Mouse (Mus musculus) embryonic facial prominence, embryonic 11.5 days (tissue): ENCODE data around the gene H2-Q7. TPM values are rescaled to one million over a fixed set of nuclear protein-coding genes. Genes with fewer than 3 reads are reported as not detected.

Experiments
- ATAC-seq: fragments of 200-750 bp; cut with Nextera tagmentation; replicated peaks from 2 replicates; pipeline ENCODE4 v1.8.0; 2017; ENCODE audit warnings: low read depth; ENCODE audit not compliant: insufficient number of reproducible peaks, low FRiP score, low TSS enrichment
- DNase-seq: peaks from one replicate; pipeline ENCODE4 v3.0.0-alpha.2; 2015; ENCODE audit warnings: low spot score
- H3K27ac ChIP-seq: fragments of 300-500 bp; sonication (generic); replicated peaks from 2 replicates; pipeline ENCODE4 v1.5.1; 2014; ENCODE audit warnings: mild to moderate bottlenecking, low read depth, low read length, control low read depth
- H3K27me3 ChIP-seq: fragments of 300-500 bp; sonication (generic); 2 replicates; pipeline ENCODE4 v1.6.1; 2014; ENCODE audit warnings: mild to moderate bottlenecking, low read length, moderate library complexity, mixed read lengths; ENCODE audit not compliant: control insufficient read depth, insufficient read depth
- H3K36me3 ChIP-seq: fragments of 300-500 bp; sonication (generic); replicated peaks from 2 replicates; pipeline ENCODE4 v1.6.1; 2014; ENCODE audit warnings: low read depth, mild to moderate bottlenecking, low read length, moderate library complexity, mixed read lengths; ENCODE audit not compliant: control insufficient read depth, insufficient read depth
- H3K4me1 ChIP-seq: fragments of 300-500 bp; sonication (generic); 2 replicates; pipeline ENCODE4 v1.6.1; 2014; ENCODE audit warnings: low read length, mixed read lengths; ENCODE audit not compliant: control insufficient read depth, insufficient read depth
- H3K4me2 ChIP-seq: fragments of 300-500 bp; sonication (generic); 2 replicates; pipeline ENCODE4 v1.6.1; 2014; ENCODE audit warnings: low read depth, mild to moderate bottlenecking, control low read depth, low read length, moderate library complexity
- H3K4me3 ChIP-seq: fragments of 300-500 bp; sonication (generic); 2 replicates; pipeline ENCODE4 v1.5.1; 2014; ENCODE audit warnings: low read depth, low read length, control low read depth
- H3K9ac ChIP-seq: fragments of 300-500 bp; sonication (generic); replicated peaks from 2 replicates; pipeline ENCODE4 v1.6.1; 2014; ENCODE audit warnings: mild to moderate bottlenecking, control low read depth, low read length
- H3K9me3 ChIP-seq: fragments of 300-500 bp; sonication (generic); replicated peaks from 2 replicates; pipeline ENCODE4 v1.6.1; 2016; ENCODE audit warnings: mild to moderate bottlenecking, low read length, inconsistent platforms, mixed read lengths; ENCODE audit not compliant: control insufficient read depth
- WGBS: fragments of 180-500 bp; shearing (Covaris S2); extraction: QIAGEN DNeasy Blood & Tissue Kit; methylation state at CpG from one replicate; pipeline ENCODE4 v1.1.7; 2014; 5-methylcytosine and 5-hydroxymethylcytosine counted together
- polyA plus RNA-seq: library from polyadenylated mRNA; unstranded; fragments of >200 nt; fragmentation: Nextera tagmentation; extraction: Ambion mirVana; gene quantifications from 2 replicates; pipeline ENCODE4 v1.2.1, GENCODE M21; 2014

The H2-Q7 gene
- polyA plus RNA-seq, 1 experiment from 2014 or later, result 8.8 TPM

DNA sequence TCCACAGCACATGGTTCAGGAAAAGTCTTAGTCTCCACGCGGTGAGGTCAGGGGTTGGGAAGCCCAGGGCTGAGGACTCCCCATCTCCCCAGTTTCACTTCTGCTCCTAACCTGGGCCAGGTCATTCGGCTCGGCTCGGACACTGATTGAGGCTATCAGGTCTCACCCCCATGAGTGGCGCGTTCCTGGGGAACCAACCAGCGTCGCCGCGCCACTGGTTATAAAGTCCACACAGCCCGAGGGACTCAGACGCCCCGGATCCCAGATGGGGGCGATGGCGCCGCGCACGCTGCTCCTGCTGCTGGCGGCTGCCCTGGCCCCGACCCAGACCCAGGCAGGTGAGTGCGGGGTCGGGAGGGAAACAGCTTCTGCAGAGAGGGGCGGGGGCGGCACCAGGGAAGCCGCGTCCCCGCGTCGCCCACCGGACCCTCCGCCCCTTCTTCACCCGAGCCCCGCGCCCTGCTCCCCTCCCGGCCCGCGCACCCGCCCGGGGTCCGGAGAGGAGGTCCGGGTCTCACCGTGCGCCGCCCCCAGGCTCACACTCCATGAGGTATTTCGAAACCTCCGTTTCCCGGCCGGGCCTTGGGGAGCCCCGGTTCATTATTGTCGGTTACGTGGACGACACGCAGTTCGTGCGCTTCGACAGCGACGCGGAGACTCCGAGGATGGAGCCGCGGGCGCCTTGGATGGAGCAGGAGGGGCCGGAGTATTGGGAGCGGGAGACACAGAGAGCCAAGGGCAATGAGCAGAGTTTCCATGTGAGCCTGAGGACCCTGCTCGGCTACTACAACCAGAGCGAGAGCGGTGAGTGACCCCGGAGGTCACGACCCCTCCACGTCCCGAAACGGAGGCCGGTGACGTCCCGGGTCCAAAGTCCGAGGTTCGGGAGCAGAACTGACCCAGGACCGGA lies 31.1 kb downstream of the H2-Q7 start, which contains the start of gene H2-Q10:
H2-Q10 (plus strand) TSS at position 248 of the 910 bp plus-strand sequence.
- Histone ChIP-seq H3K27me3 (peaks cover 19% of the 10 kb centered on the region), H3K27ac (no peak within 1 kb of the TSS)
- WGBS, result under 1% methylated on average over 76 of the region's 80 CpGs

DNA sequence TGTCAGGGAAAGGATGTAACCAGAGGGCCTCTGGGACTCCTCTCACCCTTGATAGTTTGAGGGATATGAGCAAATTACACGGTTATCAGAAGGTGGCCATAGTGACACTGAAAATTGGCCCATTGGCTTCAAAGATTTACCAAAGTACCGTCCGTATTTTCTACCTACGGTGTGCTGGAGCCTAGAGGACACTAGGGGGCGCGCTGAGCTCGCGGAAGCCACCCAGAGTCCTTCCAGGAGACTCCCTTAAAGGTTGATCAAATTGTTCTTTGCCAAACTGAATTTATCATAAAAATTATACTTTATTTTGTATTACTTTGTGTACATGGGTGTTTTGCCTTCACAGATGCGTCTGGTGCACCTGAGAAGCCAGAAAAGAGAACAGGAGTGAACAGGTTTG lies 45.1 kb downstream of the H2-Q7 start:
- Histone ChIP-seq H3K4me1 (no peaks in the 10 kb centered on the region), H3K36me3 (no peaks in the 10 kb centered on the region), H3K4me2 (no peak overlapping the region), H3K9me3 (no peaks in the 10 kb centered on the region), H3K27me3 (no peaks in the 10 kb centered on the region), H3K9ac (no peak overlapping the region), H3K4me3 (no peak overlapping the region), H3K27ac (no peak overlapping the region)
- DNase-seq (peak; percentile 74), ATAC-seq (no peak)
- WGBS, result 1% methylated on average over 9 of the region's 9 CpGs

More for the DNA sequence above, 31.1 kb downstream of the H2-Q7 start, which contains the start of gene H2-Q10:
- Histone ChIP-seq H3K4me3 (peak within 1 kb of the TSS; percentile 39), H3K9me3 (no peaks in the 10 kb centered on the region), H3K4me1 (peaks cover 5% of the 10 kb centered on the region), H3K9ac (peak within 1 kb of the TSS; percentile 22; the same call in 1 of the 2 replicates), H3K4me2 (peak within 1 kb of the TSS; percentile 73), H3K36me3 (no peaks in the 10 kb centered on the region)
- ATAC-seq, result 0 out of 2 replicates have a peak, but pooled peaks have one; percentile 39
- peak; percentile 20 for DNase-seq

DNA sequence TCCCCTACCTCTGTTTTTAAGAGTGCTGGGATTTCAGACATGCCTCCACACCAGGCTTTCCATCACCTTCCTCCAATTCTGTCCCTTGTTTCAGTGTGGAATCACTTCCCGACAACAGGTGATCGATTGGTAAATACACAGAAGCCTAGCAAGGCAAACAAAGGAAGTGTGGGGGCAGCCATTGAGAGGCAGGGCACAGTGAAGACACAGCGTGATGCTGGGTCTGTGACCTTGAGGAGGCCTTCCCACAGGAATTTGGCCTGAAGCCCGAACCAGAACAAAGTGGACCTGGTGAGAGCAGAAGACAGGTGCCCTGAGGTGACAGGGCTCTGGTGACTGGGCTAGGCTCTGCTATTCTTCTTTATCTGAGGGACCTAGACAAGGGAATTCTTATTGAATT lies 46.7 kb downstream of the H2-Q7 start:
- ATAC-seq, result no peak
- H3K9ac ChIP-seq, result no peak overlapping the region
- WGBS, result 26% methylated on average over 4 of the region's 4 CpGs
- DNase-seq, result no peak
- H3K9me3 ChIP-seq, result no peaks in the 10 kb centered on the region
- no peak overlapping the region for H3K27ac ChIP-seq
- no peaks in the 10 kb centered on the region; the same call in 1 of the 2 replicates for H3K27me3 ChIP-seq
- no peak overlapping the region for H3K4me2 ChIP-seq
- H3K4me3 ChIP-seq, result no peak overlapping the region
- no peaks in the 10 kb centered on the region for H3K36me3 ChIP-seq
- H3K4me1 ChIP-seq, result no peaks in the 10 kb centered on the region

GRCm38 (mm10) chr17:35486726-35487125 lies 47.8 kb downstream of the H2-Q7 start:
- no peak overlapping the region for H3K4me3 ChIP-seq
- DNase-seq (no peak), ATAC-seq (no peak)
- no peaks in the 10 kb centered on the region for H3K4me1 ChIP-seq
- no peak overlapping the region for H3K4me2 ChIP-seq
- no peak overlapping the region for H3K27ac ChIP-seq
- no peaks in the 10 kb centered on the region for H3K36me3 ChIP-seq
- H3K9me3 ChIP-seq, result no peaks in the 10 kb centered on the region
- WGBS, result 52% methylated on average over 10 of the region's 10 CpGs
- H3K27me3 ChIP-seq, result no peaks in the 10 kb centered on the region; the same call in 1 of the 2 replicates
- H3K9ac ChIP-seq, result no peak overlapping the region

GRCm38 (mm10) chr17:35488041-35488440 lies 49.1 kb downstream of the H2-Q7 start:
- H3K4me3 ChIP-seq, result no peak overlapping the region
- ATAC-seq, result no peak
- H3K27ac ChIP-seq, result no peak overlapping the region
- DNase-seq, result no peak
- H3K9ac ChIP-seq, result no peak overlapping the region
- H3K27me3 ChIP-seq, result no peaks in the 10 kb centered on the region; the same call in 1 of the 2 replicates
- no peaks in the 10 kb centered on the region for H3K36me3 ChIP-seq
- WGBS, result 94% methylated on average over 2 of the region's 2 CpGs
- H3K4me1 ChIP-seq, result no peaks in the 10 kb centered on the region
- H3K9me3 ChIP-seq, result no peaks in the 10 kb centered on the region
- no peak overlapping the region for H3K4me2 ChIP-seq

GRCm38 (mm10) chr17:35490320-35490719 lies 51.4 kb downstream of the H2-Q7 start:
- no peak for ATAC-seq
- Histone ChIP-seq H3K4me1 (no peaks in the 10 kb centered on the region), H3K4me3 (no peak overlapping the region), H3K9me3 (no peaks in the 10 kb centered on the region), H3K4me2 (no peak overlapping the region), H3K36me3 (no peaks in the 10 kb centered on the region), H3K9ac (no peak overlapping the region), H3K27ac (no peak overlapping the region), H3K27me3 (no peaks in the 10 kb centered on the region; the same call in 1 of the 2 replicates)
- no peak for DNase-seq
- 55% methylated on average over 5 of the region's 5 CpGs for WGBS

Other genes with a start within 250 kb of the H2-Q7 start
- 0.32 and 0.48 TPM in 2 replicates for gene Ltb, start 244.7 kb upstream of the H2-Q7 start, polyA plus RNA-seq
- not detected in 2 replicates for gene Tnf, start 237.1 kb upstream of the H2-Q7 start, polyA plus RNA-seq
- gene Lta, start 233.8 kb upstream of the H2-Q7 start, polyA plus RNA-seq, result not detected in 2 replicates
- not detected in 2 replicates for gene Gm16181, start 218.3 kb upstream of the H2-Q7 start, polyA plus RNA-seq
- gene Atp6v1g2, start 205.5 kb upstream of the H2-Q7 start, polyA plus RNA-seq, result 6.2 and 7.9 TPM in 2 replicates
- gene Nfkbil1, start 203.4 kb upstream of the H2-Q7 start, polyA plus RNA-seq, result 3.1 and 4.0 TPM in 2 replicates
- gene Ddx39b, start 197.4 kb upstream of the H2-Q7 start, polyA plus RNA-seq, result 664 and 669 TPM in 2 replicates
- gene H2-D1, start 176.4 kb upstream of the H2-Q7 start, polyA plus RNA-seq, result 18.8 and 24.0 TPM in 2 replicates
- 0.08 TPM in 1 of 2 replicates, not detected in the other for gene H2-Q1, start 118.8 kb upstream of the H2-Q7 start, polyA plus RNA-seq
- 0.69 and 0.86 TPM in 2 replicates for gene H2-Q2, start 96.9 kb upstream of the H2-Q7 start, polyA plus RNA-seq
- 1.0 and 1.1 TPM in 2 replicates for gene H2-Q4, start 59.5 kb upstream of the H2-Q7 start, polyA plus RNA-seq
- gene H2-Q6, start 14.3 kb upstream of the H2-Q7 start, polyA plus RNA-seq, result 0.74 and 1.0 TPM in 2 replicates
- gene H2-Q10, start 30.9 kb downstream of the H2-Q7 start, polyA plus RNA-seq, result 0.18 TPM in 2 replicates
- 0.15 TPM in 1 of 2 replicates, not detected in the other for gene Pou5f1, start 66.9 kb downstream of the H2-Q7 start, polyA plus RNA-seq
- 59.0 and 62.2 TPM in 2 replicates for gene Tcf19, start 77.7 kb downstream of the H2-Q7 start, polyA plus RNA-seq
- gene Cchcr1, start 77.9 kb downstream of the H2-Q7 start, polyA plus RNA-seq, result 11.4 and 11.8 TPM in 2 replicates
- 0.60 and 1.0 TPM in 2 replicates for gene Psors1c2, start 94.0 kb downstream of the H2-Q7 start, polyA plus RNA-seq
- not detected in 2 replicates for gene Cdsn, start 113.0 kb downstream of the H2-Q7 start, polyA plus RNA-seq
- gene 2300002M23Rik, start 128.3 kb downstream of the H2-Q7 start, polyA plus RNA-seq, result not detected in 2 replicates
- not detected in 2 replicates for gene Sfta2, start 162.4 kb downstream of the H2-Q7 start, polyA plus RNA-seq
- gene Gm9573, start 187.5 kb downstream of the H2-Q7 start, polyA plus RNA-seq, result not detected in 2 replicates
- 0.13 and 0.28 TPM in 2 replicates for gene Mucl3, start 204.5 kb downstream of the H2-Q7 start, polyA plus RNA-seq
- 9.1 and 10.4 TPM in 2 replicates for gene Vars2, start 228.4 kb downstream of the H2-Q7 start, polyA plus RNA-seq
- 43.3 and 53.4 TPM in 2 replicates for gene Gtf2h4, start 234.6 kb downstream of the H2-Q7 start, polyA plus RNA-seq